Mouse (Mus musculus) lung, postnatal 0 days (tissue): Measurements from ENCODE around the gene Nkain2. TPM values are rescaled to one million over a fixed set of nuclear protein-coding genes. Genes with fewer than 3 reads are reported as not detected.
"Not testable (repeated sequence)": the region's sequence is repeated elsewhere in the genome, so short reads cannot be mapped to it uniquely, and the experiment has no call there.

Source experiments
- ATAC-seq: fragments of 200-750 bp; cut with Nextera tagmentation; 2 replicates; pipeline ENCODE4 v1.8.0; 2017; ENCODE audit warnings: moderate library complexity
- DNase-seq: peaks from one replicate; pipeline ENCODE4 v3.0.0-alpha.2; 2016; ENCODE audit warnings: low spot score
- H3K27ac ChIP-seq: fragments of 300-500 bp; sonication (generic); 2 replicates; pipeline ENCODE4 v1.5.1; 2014; ENCODE audit warnings: antibody characterized with exemption, mild to moderate bottlenecking, low read length, mixed read lengths
- H3K27me3 ChIP-seq: fragments of 300-500 bp; sonication (generic); replicated peaks from 2 replicates; pipeline ENCODE4 v1.6.1; 2014; ENCODE audit warnings: low read length, mixed read lengths; ENCODE audit not compliant: insufficient read depth
- H3K36me3 ChIP-seq: fragments of 300-500 bp; sonication (generic); 2 replicates; pipeline ENCODE4 v1.6.1; 2014; ENCODE audit warnings: low read length, mixed read lengths; ENCODE audit not compliant: insufficient read depth
- H3K4me1 ChIP-seq: fragments of 300-500 bp; sonication (generic); 2 replicates; pipeline ENCODE4 v1.6.1; 2014; ENCODE audit warnings: antibody characterized with exemption, low read depth, low read length, mixed read lengths; ENCODE audit not compliant: insufficient read depth
- H3K4me2 ChIP-seq: fragments of 300-500 bp; sonication (generic); replicated peaks from 2 replicates; pipeline ENCODE4 v1.6.1; 2014; ENCODE audit warnings: low read depth, mild to moderate bottlenecking, low read length, moderate library complexity, mixed read lengths
- H3K4me3 ChIP-seq: fragments of 300-500 bp; sonication (generic); 2 replicates; pipeline ENCODE4 v1.5.1; 2014; ENCODE audit warnings: low read depth, low read length
- H3K9ac ChIP-seq: fragments of 300-500 bp; sonication (generic); replicated peaks from 2 replicates; pipeline ENCODE4 v1.6.1; 2014; ENCODE audit warnings: low read depth, mild to moderate bottlenecking
- H3K9me3 ChIP-seq: fragments of 300-500 bp; sonication (generic); 2 replicates; pipeline ENCODE4 v1.6.1; 2016; ENCODE audit warnings: low read length, mixed read lengths
- CTCF ChIP-seq: IDR thresholded peaks from 2 replicates; pipeline ENCODE4 v1.5.1; 2016; ENCODE audit warnings: antibody characterized with exemption, mild to moderate bottlenecking
- EP300 ChIP-seq: IDR thresholded peaks from 2 replicates; pipeline ENCODE4 v1.6.1; 2016; ENCODE audit warnings: antibody characterized with exemption, mild to moderate bottlenecking, control low read depth
- WGBS: fragments of 180-500 bp; shearing (Covaris S2); extraction: QIAGEN DNeasy Blood & Tissue Kit; methylation state at CpG from one replicate; pipeline ENCODE4 v1.1.7; 2014; 5-methylcytosine and 5-hydroxymethylcytosine counted together
- polyA plus RNA-seq: library from polyadenylated mRNA; unstranded; fragments of >200 nt; fragmentation: Nextera tagmentation; extraction: Ambion mirVana; gene quantifications from 2 replicates; pipeline ENCODE4 v1.2.1, GENCODE M21; 2015

Gene Nkain2
- polyA plus RNA-seq, 1 experiment from 2014 or later: not detected

GRCm38 (mm10) chr10:31978387-31978786, 911.9 kb downstream of the Nkain2 start:
- Histone ChIP-seq H3K36me3 (no peaks in the 10 kb centered on the region), H3K4me1 (no peaks in the 10 kb centered on the region), H3K4me3 (no peak overlapping the region), H3K9me3 (no peaks in the 10 kb centered on the region), H3K4me2 (no peak overlapping the region), H3K27ac (no peak overlapping the region), H3K27me3 (no peaks in the 10 kb centered on the region), H3K9ac (no peak overlapping the region)
- TF ChIP-seq EP300 (no peak), CTCF (no peak)
- DNase-seq: no peak
- ATAC-seq: no peak

DNA sequence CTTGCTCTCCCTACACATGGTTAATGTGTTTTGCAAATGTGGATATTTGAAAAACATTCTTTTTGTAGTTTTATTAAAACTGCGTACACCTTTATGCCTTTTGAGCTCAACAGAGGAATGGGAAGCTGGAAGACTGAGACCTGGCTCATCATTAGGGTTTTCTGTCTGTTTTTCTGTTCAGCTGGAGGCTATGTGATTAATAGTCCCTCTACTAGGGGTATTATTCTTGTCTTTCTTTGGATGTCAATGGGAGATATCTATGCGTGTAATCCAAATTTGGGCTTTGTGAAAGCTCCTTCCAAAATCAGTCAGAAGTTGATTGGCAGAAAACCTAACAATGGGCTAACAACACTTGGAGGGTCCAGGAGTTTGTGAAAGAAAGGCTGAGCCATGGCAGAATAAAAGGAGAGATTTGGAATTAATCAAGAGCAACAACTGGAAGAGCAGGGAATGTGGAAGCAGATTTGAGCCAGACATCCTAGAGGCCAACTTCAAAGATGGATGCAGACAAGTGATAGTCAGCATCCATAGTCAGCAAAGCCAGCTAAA, 943.0 kb downstream of the Nkain2 start:
- TF ChIP-seq EP300 (no peak), CTCF (no peak)
- Histone ChIP-seq H3K9me3 (no peaks in the 10 kb centered on the region), H3K4me1 (no peaks in the 10 kb centered on the region)

DNA sequence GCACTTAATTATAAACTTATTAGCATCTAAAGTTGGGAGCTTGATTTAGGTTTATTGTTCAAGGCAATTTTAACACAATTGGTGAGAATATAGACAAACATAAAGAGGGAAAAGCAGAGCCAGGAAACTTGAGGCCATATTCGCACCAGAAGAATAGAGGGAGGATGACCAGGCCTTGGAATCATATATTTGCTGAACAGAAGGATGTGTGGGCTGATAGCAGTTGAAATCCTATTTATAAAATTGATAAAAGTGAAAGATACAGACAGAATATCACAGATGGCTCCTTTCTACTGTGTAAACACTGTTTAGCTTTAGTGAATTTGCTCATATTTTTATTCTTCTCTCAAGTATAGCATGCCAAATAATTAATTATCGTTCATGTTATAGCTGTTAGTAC, 958.3 kb downstream of the Nkain2 start:
- H3K4me3 ChIP-seq: no peak overlapping the region
- ATAC-seq (no peak), DNase-seq (no peak)
- H3K36me3 ChIP-seq: no peaks in the 10 kb centered on the region
- 85% methylated on average over 2 of the region's 2 CpGs for WGBS
- H3K27me3 ChIP-seq: no peaks in the 10 kb centered on the region
- no peak for TF ChIP-seq CTCF
- H3K4me1 ChIP-seq: no peaks in the 10 kb centered on the region
- H3K9ac ChIP-seq: no peak overlapping the region
- H3K4me2 ChIP-seq: no peak overlapping the region
- no peak overlapping the region for H3K27ac ChIP-seq
- no peaks in the 10 kb centered on the region for H3K9me3 ChIP-seq

More for the DNA sequence above, 943.0 kb downstream of the Nkain2 start:
- Histone ChIP-seq H3K4me2 (no peak overlapping the region), H3K36me3 (no peaks in the 10 kb centered on the region), H3K27me3 (no peaks in the 10 kb centered on the region), H3K9ac (no peak overlapping the region), H3K27ac (no peak overlapping the region), H3K4me3 (no peak overlapping the region)
- WGBS: 81% methylated on average over 2 of the region's 2 CpGs
- DNase-seq: no peak
- ATAC-seq: no peak

DNA sequence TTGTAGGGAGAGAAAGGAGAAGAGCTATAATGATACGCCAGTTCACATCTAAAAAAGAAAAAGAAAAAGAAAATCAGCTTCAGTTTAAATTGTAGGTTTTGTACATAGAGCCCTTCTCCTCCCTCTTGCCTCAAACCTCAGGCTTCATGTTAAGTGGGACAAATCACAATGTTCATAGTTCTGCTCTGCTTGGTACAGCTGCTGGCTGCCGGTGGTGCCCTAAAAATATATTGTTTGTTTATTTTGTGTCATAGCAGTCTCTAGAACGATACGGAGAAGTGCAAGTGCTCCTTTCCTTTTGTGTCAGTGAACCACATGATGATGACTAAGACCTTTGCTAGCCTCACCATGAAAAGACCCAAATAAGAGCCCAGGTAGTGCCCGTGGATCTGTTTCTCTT, 962.6 kb downstream of the Nkain2 start:
- H3K9me3 ChIP-seq: no peaks in the 10 kb centered on the region
- no peak overlapping the region for H3K4me2 ChIP-seq
- H3K9ac ChIP-seq: no peak overlapping the region
- no peak for TF ChIP-seq EP300
- TF ChIP-seq CTCF: no peak
- H3K4me3 ChIP-seq: no peak overlapping the region
- no peaks in the 10 kb centered on the region for H3K36me3 ChIP-seq
- H3K4me1 ChIP-seq: no peaks in the 10 kb centered on the region
- 50% methylated on average over 5 of the region's 5 CpGs for WGBS
- ATAC-seq (no peak), DNase-seq (no peak)
- H3K27ac ChIP-seq: no peak overlapping the region
- H3K27me3 ChIP-seq: no peaks in the 10 kb centered on the region

DNA sequence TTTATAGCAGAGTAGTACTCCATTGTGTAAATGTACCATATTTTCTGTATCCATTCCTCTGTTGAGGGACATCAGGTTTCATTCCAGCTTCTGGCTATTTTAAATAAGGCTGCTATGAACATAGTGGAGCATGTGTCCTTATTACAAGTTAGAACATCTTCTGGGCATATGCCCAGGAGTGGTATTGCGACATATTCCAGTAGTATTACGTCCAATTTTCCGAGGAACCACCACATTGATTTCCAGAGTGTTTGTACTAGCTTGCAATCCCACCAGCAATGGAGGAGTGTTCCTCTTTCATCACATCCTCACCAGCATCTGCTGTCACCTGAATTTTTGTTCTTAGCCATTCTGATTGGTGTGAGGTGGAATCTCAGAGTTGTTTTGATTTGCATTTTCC, 969.4 kb downstream of the Nkain2 start:
- DNase-seq, H3K27ac ChIP-seq, H3K9ac ChIP-seq, ATAC-seq, H3K4me1 ChIP-seq, H3K36me3 ChIP-seq, H3K27me3 ChIP-seq, H3K4me2 ChIP-seq, H3K4me3 ChIP-seq, H3K9me3 ChIP-seq: not testable (repeated sequence)
- 69% methylated on average over 3 of the region's 3 CpGs for WGBS

DNA sequence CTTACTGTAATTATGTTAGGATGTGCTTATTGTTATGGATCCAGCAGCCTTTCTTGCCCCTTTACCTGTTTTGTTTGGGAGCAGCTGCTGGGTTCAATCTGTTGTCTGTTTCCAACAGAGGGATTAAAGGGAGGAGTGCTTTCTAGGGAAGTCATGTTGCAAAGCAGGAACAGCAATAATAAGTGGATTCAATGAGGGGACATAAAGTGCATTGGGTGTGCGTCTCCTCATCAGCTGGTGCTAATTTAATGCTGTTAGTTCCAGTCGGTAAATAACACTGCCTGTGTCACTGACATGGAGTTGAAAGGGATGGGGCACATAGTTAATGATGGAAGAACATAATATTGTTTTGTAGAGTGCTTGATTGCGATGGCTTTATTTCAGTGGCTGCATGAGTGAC, 982.8 kb downstream of the Nkain2 start:
- Histone ChIP-seq H3K4me2 (no peak overlapping the region), H3K4me3 (no peak overlapping the region), H3K27ac (no peak overlapping the region), H3K36me3 (no peaks in the 10 kb centered on the region), H3K27me3 (no peaks in the 10 kb centered on the region), H3K4me1 (no peaks in the 10 kb centered on the region), H3K9me3 (no peaks in the 10 kb centered on the region), H3K9ac (no peak overlapping the region)
- ATAC-seq (no peak), DNase-seq (no peak)
- 70% methylated on average over 3 of the region's 3 CpGs for WGBS
- TF ChIP-seq EP300 (no peak), CTCF (no peak)

GRCm38 (mm10) chr10:31899501-31899900, 990.8 kb downstream of the Nkain2 start:
- no peak overlapping the region for H3K4me3 ChIP-seq
- DNase-seq: no peak
- no peak overlapping the region for H3K27ac ChIP-seq

More at GRCm38 (mm10) chr10:31899501-31899900, 990.8 kb downstream of the Nkain2 start:
- H3K4me2 ChIP-seq: no peak overlapping the region
- WGBS: 21% methylated on average over 2 of the region's 2 CpGs
- H3K27me3 ChIP-seq: no peaks in the 10 kb centered on the region
- H3K9ac ChIP-seq: no peak overlapping the region
- ATAC-seq: no peak
- H3K4me1 ChIP-seq: no peaks in the 10 kb centered on the region
- H3K36me3 ChIP-seq: no peaks in the 10 kb centered on the region
- TF ChIP-seq EP300: no peak
- TF ChIP-seq CTCF: no peak
- no peaks in the 10 kb centered on the region for H3K9me3 ChIP-seq
